Mouse (Mus musculus): ENCODE results near the gene Flt3l.
"Not testable (repeated sequence)": the region's sequence is repeated elsewhere in the genome, so short reads cannot be mapped to it uniquely, and the experiment has no call there.

Gene Flt3l

GRCm38 (mm10) chr7:45163735-45164490 lies 27.7 kb upstream of the Flt3l start, which contains the start of gene Slc17a7:
TSS of gene Slc17a7 (plus strand) at chr7:45163949.
- DNase-seq (ENCODE audit: extremely low read depth, insufficient read length, low spot score) = no peak

GRCm38 (mm10) chr7:45162996-45163615 lies 26.9 kb upstream of the Flt3l start:
- no peak for DNase-seq (ENCODE audit: extremely low read depth, insufficient read length, low spot score)

GRCm38 (mm10) chr7:45162551-45162950 lies 26.3 kb upstream of the Flt3l start:
- no peak for DNase-seq (ENCODE audit: extremely low read depth, insufficient read length, low spot score)

- peak; percentile 95 for DNase-seq (ENCODE audit: extremely low read depth, insufficient read length, low spot score)
Observed at GRCm38 (mm10) chr7:45161612-45162473, 25.6 kb upstream of the Flt3l start.

- DNase-seq (ENCODE audit: extremely low read depth, insufficient read length, low spot score) = no peak
Observed at GRCm38 (mm10) chr7:45160866-45161265, 24.6 kb upstream of the Flt3l start.

- no peak for DNase-seq (ENCODE audit: extremely low read depth, insufficient read length, low spot score)
Observed at GRCm38 (mm10) chr7:45160316-45160800, 24.1 kb upstream of the Flt3l start.

GRCm38 (mm10) chr7:45158991-45159390 lies 22.8 kb upstream of the Flt3l start:
- no peak for DNase-seq (ENCODE audit: extremely low read depth, insufficient read length, low spot score)

- DNase-seq (ENCODE audit: extremely low read depth, insufficient read length, low spot score) = no peak
Observed at GRCm38 (mm10) chr7:45157459-45157858, 21.2 kb upstream of the Flt3l start.

- DNase-seq (ENCODE audit: extremely low read depth, insufficient read length, low spot score) = no peak
Observed at GRCm38 (mm10) chr7:45156206-45156605, 20.0 kb upstream of the Flt3l start.

- DNase-seq (ENCODE audit: extremely low read depth, insufficient read length, low spot score) = no peak
Observed at GRCm38 (mm10) chr7:45155590-45155989, 19.4 kb upstream of the Flt3l start.

GRCm38 (mm10) chr7:45154993-45155514 lies 18.8 kb upstream of the Flt3l start:
- peak; percentile 69 for DNase-seq (ENCODE audit: extremely low read depth, insufficient read length, low spot score)

GRCm38 (mm10) chr7:45154096-45154992 lies 18.1 kb upstream of the Flt3l start, which contains the start of the genes Pih1d1 and Aldh16a1:
TSS of gene Pih1d1 (plus strand) at chr7:45154303.
TSS of gene Aldh16a1 (minus strand) at chr7:45154584.
- DNase-seq (ENCODE audit: extremely low read depth, insufficient read length, low spot score) = peak; percentile 96

- no peak for DNase-seq (ENCODE audit: extremely low read depth, insufficient read length, low spot score)
Observed at GRCm38 (mm10) chr7:45153586-45153985, 17.4 kb upstream of the Flt3l start.

GRCm38 (mm10) chr7:45153052-45153451 lies 16.8 kb upstream of the Flt3l start:
- DNase-seq (ENCODE audit: extremely low read depth, insufficient read length, low spot score) = not testable (repeated sequence)

- DNase-seq (ENCODE audit: extremely low read depth, insufficient read length, low spot score) = no peak
Observed at GRCm38 (mm10) chr7:45151303-45151702, 15.1 kb upstream of the Flt3l start.

GRCm38 (mm10) chr7:45150321-45150720 lies 14.1 kb upstream of the Flt3l start:
- no peak for DNase-seq (ENCODE audit: extremely low read depth, insufficient read length, low spot score)

- no peak for DNase-seq (ENCODE audit: extremely low read depth, insufficient read length, low spot score)
Observed at GRCm38 (mm10) chr7:45149545-45149944, 13.3 kb upstream of the Flt3l start.

- DNase-seq (ENCODE audit: extremely low read depth, insufficient read length, low spot score) = no peak
Observed at GRCm38 (mm10) chr7:45148534-45149098, 12.4 kb upstream of the Flt3l start.

GRCm38 (mm10) chr7:45147899-45148298 lies 11.7 kb upstream of the Flt3l start:
- no peak for DNase-seq (ENCODE audit: extremely low read depth, insufficient read length, low spot score)

Measured in 3134 (cell line).